Mouse (Mus musculus): ENCODE data around the gene Rgs7.

The Rgs7 gene

DNA sequence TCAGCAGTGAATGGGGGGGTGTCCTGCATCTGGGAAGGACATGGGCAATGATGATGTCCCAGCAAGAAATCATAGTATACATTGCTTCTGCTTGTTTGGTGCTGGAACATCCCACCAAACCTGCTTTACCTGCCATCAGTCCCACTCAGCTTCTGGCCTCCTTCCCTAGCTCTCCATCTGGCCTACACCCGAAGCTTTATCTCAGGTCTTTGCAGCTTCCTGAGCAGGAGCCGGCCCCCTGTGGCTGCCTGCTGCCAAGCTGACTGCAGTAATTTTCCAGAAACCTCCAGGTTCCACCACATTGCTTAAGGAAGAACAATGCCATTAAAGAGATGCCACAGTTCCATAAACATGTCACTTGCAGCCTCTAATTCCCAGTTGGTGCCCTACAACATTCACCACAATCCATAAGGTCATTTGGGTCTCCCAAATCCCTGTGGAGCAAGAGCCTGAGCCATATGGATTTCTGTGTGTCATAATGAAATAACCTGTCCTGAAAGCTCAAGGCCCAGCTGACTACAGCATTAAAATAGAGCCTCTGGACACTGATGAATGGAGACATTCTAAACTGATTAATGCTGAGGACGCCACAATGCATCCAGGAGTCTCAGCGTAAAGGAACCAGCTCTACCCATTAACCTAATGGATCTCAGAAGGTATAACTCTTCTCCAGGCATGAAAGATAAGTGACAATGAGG is 60.8 kb downstream of the Rgs7 start:
- DNase-seq (ENCODE audit: low spot score) = no peak

DNA sequence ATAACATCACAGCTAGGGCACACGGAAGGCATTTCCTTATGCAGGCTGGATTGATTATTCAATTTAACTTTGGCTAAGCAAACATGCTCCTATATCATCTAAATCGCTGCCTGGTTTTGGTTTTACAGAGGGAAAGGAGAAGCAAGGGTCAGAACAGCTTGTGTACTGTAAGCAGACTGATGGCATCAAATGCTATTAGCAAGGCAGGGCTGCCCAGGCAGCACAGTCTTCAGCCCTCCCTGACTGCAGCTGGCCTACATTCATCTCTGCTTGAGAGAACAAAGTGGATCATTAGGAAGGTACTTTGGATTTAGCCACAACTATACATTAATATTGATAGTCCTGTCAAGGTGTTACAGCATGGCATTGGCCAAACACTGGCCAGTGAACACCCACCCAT is 65.2 kb downstream of the Rgs7 start:
- no peak for DNase-seq (ENCODE audit: low spot score)

- no peak for DNase-seq (ENCODE audit: low spot score)
These were observed 65.9 kb downstream of the Rgs7 start for GRCm38 (mm10) chr1:175426393-175426792.

GRCm38 (mm10) chr1:175420883-175421282 is 71.4 kb downstream of the Rgs7 start:
- DNase-seq (ENCODE audit: low spot score) = no peak

DNA sequence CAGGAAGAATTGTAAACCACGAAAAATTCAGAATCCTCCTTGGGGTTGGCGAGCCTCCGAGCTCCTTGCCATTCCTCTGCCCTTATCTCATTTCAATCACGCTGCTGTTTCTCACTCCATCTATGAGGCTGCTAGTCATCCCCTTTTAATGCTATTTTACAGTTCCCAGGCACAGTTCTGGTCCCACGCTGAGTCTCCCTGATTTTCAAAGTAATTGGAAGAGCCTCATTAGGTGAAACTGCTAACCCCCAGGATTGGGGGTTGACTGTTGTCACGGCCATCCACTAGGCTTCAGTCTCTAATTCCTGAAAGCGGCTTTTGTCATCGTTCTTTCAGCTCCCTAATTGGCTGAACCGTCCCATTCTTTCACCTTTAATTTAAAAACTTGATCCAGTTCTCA is 76.6 kb downstream of the Rgs7 start:
- DNase-seq (ENCODE audit: low spot score) = no peak

GRCm38 (mm10) chr1:175410399-175410798 is 81.9 kb downstream of the Rgs7 start:
- no peak for DNase-seq (ENCODE audit: low spot score)

GRCm38 (mm10) chr1:175391894-175392293 is 100.4 kb downstream of the Rgs7 start:
- no peak for DNase-seq (ENCODE audit: low spot score)

DNA sequence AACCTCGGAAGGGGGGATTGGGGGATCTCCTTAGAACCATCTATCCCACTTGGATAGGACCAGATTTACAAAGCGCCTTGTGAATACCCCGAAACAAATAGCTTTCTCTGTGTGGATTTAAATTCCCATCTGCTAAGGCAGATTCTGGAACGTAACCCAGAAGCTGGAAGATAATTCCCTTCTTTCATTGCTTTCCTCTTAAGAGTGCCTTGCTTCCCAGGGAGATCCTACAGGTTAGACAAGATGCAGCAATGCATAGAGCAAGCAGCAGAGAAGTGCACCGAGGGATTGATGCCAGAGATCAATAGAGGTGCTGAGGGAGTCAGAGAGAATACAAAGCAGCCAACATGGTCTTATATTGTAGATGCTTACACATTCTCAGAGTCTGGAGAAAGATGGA is 103.0 kb downstream of the Rgs7 start:
- no peak for DNase-seq (ENCODE audit: low spot score)

- DNase-seq (ENCODE audit: low spot score) = no peak
These were observed 106.6 kb downstream of the Rgs7 start for GRCm38 (mm10) chr1:175385581-175386235.

- DNase-seq (ENCODE audit: low spot score) = no peak
These were observed 119.7 kb downstream of the Rgs7 start for GRCm38 (mm10) chr1:175372571-175372970.

GRCm38 (mm10) chr1:175368062-175368461 is 124.2 kb downstream of the Rgs7 start:
- DNase-seq (ENCODE audit: low spot score) = no peak

DNA sequence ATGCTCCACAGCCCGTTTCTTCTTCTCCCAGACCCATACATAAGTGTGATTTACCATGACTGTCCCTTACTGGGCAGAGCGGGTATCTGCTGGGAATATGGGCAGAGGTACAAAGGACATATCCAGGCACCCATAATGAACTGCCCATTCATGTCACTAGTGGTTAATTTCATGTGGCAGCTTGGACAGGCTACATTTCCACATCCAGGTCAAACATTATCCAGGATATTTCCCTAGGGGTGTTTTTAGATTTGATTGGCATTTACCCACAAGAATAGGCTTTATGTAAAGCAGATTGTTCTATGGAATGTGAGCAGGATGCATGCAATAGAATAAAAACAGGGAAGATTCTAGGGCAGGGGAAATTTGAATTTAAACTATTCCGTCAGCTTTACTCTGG is 128.7 kb downstream of the Rgs7 start:
- no peak for DNase-seq (ENCODE audit: low spot score)

DNA sequence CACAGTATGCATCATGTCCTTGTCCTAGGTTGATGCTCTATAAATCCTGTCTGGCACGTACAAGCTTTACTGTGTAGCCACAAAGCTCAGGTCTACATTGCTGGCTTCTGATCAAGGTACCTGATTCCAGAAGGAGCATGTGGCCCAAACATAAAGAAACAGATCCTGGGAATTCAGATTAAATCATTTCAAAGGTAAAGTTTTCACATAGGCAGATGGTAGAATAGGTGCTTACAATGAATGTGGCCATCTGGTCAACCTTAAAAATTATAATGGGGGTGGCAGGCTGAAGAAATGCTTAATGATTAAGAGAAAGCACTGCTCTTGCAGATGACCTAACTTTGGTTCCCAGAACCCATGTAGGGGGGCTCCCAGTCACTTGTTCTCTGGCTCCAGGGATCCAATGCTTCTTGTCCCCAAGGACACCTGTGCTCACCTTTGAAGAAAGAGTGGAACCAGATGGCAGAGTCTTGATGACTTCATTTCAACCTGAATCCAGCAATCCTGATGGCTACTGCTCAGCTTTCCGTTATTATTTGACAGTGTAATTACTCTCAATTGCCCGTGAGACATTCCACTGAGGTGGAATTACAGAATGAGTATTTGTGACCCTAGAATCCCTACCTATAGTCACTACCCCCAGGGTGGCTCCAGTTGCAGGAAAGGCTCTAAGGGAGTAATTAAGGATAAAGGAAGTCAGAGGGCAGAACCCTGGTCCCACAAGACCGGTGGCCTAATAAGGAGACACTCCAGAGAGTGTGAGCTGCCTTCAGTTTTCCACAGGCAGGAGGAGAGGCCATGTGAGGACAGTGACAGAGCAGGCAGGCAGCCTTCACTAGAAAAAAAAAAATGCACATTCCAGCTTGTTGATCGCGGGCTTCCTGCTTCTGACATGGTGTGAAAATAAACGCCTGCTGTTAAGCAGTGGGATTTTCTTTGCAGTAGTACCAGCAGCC is 132.6 kb downstream of the Rgs7 start:
- no peak for DNase-seq (ENCODE audit: low spot score)

- no peak for DNase-seq (ENCODE audit: low spot score)
These were observed 139.4 kb downstream of the Rgs7 start for GRCm38 (mm10) chr1:175352921-175353320.

DNA sequence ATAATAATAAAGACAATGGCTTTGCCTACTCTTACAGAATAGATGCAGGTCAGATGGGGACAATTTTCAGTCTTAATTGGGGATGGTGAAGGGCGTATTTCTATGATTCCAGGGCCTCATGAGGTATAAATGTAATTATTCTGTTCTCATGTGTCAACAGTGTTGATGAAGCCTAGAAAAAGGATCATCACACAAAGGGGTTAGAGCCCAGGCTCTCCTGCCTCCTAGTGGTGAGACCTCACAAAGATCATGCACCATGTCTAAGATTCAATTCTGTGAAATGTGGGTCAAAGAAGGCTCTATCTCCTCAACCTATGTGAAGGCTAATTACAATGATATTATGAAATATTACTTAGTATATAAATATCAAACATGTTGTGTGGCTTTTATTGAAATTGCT is 146.1 kb downstream of the Rgs7 start:
- DNase-seq (ENCODE audit: low spot score) = no peak

DNA sequence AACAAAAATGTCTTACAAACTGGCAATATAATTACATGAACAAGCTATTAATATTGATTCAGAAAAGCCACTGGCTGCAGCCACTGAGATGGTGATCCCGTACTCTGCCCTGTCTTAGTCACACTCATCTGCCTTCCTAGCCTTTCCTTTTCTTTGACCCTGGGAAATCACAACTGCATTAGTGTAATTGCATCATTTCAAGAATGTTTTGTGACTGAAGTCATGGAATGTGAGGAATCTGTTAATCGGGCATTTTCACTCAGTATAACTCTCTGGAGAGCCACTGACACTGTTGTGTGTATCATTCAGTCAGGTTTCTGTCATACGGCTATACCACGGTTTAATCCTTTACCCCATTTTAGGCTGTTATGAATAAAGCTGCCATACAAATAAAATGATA is 156.1 kb downstream of the Rgs7 start:
- no peak for DNase-seq (ENCODE audit: low spot score)

DNA sequence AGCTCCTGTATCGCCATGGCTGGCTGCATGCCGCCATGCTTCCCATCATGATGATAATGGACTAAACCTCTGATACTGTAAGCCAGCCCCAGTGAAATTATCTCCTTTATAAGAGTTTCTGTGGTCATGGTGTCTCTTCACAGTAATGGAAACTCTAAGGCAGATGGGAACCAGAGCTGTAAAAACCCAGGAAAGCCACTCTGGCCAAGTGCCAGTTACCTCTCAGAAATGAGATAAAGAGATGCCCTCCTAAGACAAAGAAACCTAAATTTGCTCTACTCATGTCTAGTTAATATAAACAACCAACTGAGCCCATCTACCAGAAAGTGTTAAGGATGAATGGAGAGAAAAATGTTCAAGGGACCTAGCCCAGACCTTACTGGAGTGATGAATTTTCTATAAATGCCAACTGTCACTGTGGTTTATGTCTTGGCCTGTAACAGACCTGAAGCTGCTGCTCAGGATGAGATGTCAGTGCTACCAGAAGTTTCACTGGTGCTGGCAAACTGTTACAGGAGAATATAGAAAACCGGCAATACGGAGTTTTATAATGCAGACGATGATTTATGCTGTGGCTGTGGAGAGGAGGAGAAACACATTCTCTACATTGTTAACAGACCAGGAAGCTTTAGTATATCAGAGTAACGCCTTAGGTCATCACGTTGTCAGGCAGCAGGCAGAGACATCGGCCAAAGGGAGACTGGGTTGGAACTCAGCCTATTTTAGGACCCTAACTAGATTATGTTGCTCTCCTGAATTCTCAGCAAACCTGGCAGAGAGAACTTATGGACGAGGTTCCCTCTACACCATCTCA is 159.1 kb downstream of the Rgs7 start:
- DNase-seq (ENCODE audit: low spot score) = no peak

GRCm38 (mm10) chr1:175329934-175330471 is 162.3 kb downstream of the Rgs7 start:
- DNase-seq (ENCODE audit: low spot score) = no peak

DNA sequence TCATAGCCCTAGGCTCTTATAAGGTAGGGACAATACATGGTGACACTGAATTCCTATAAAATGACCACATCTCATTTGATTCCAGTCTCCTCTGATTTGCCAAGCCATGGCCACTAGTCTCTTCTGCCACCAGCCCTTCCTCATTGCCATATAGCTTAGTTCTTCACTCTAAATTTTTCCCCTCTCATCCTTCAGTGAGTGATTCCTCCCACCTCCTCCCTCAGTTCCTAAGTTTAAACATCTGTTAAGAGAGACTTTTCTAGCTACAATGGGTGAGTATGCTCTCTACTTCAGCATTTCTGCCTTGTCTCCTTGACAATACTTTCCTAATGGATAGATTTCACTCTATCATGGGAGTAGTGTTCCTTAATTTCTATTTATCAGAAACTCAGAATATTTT is 169.5 kb downstream of the Rgs7 start:
- DNase-seq (ENCODE audit: low spot score) = no peak

DNA sequence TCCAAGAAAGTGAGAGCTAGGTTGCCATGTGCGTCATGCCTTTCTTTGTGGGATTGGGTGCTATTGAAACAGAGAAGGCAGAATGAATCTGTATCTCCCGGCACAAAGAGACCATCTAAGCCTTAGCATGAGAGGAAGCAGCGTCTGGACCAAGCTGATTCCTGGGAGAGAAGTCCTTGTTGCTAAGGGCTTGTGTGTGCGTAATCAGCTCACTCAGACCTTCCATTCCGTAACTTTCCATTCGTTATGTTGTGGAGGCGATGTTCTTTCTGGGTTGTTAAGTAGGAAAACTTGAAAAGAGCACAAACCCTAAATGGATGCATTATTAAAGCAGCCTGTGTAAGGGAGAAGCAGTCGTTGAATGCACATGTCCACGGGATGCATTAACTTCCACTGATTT is 173.1 kb downstream of the Rgs7 start:
- DNase-seq (ENCODE audit: low spot score) = no peak

GRCm38 (mm10) chr1:175317264-175317663 is 175.0 kb downstream of the Rgs7 start:
- DNase-seq (ENCODE audit: low spot score) = no peak

GRCm38 (mm10) chr1:175307604-175308003 is 184.7 kb downstream of the Rgs7 start:
- DNase-seq (ENCODE audit: low spot score) = no peak
